Mouse (Mus musculus) lung, postnatal 0 days (tissue): ENCODE measurements at regions not wholly inside any gene's neighbourhood (a gene's known extent, or its start where the extent isn't known, plus 50 kb on each side); places are given as distances from the start of the nearest gene placed in this dataset.

Experiments
- CTCF ChIP-seq: IDR thresholded peaks from 2 replicates; pipeline ENCODE4 v1.5.1; 2016; ENCODE audit warnings: antibody characterized with exemption, mild to moderate bottlenecking
- EP300 ChIP-seq: IDR thresholded peaks from 2 replicates; pipeline ENCODE4 v1.6.1; 2016; ENCODE audit warnings: antibody characterized with exemption, mild to moderate bottlenecking, control low read depth

DNA sequence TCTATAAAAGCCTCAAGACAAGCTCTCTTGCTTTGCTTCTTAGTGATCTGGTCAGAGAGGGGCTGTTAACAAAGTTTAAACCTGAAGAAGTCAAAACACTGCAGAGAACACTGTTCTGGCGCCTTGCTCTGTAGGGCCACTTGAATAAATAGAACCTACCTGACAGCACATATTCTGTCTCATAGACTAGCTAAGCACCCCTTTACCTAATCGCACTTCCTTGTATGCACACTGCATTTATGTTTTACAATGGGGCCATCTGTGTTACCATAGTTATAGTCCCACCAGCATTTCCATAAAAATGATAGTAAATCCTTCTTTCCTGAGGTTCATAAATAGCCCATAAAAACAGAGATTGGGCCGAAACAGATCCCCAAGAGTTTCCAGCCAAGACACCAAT lies 340.9 kb downstream of the Kif16b start:
- TF ChIP-seq CTCF (no peak), EP300 (no peak)
